Mouse (Mus musculus) forebrain, embryonic 16.5 days (tissue): ENCODE results near the gene Cnot1. TPM values are rescaled to one million over a fixed set of nuclear protein-coding genes. Genes with fewer than 3 reads are reported as not detected.
"Not testable (repeated sequence)": the region's sequence is repeated elsewhere in the genome, so short reads cannot be mapped to it uniquely, and the experiment has no call there.

Experiments used
- ATAC-seq: fragments of 200-750 bp; cut with Nextera tagmentation; 2 replicates; pipeline ENCODE4 v1.8.0; 2017; ENCODE audit warnings: mild to moderate bottlenecking, moderate library complexity
- H3K27ac ChIP-seq: fragments of 300-500 bp; sonication (generic); 2 replicates; pipeline ENCODE4 v1.5.1; 2014; ENCODE audit warnings: low read length, control low read depth
- H3K27me3 ChIP-seq: fragments of 300-500 bp; sonication (generic); replicated peaks from 2 replicates; pipeline ENCODE4 v1.6.1; 2014; ENCODE audit warnings: low read length; ENCODE audit not compliant: control insufficient read depth, insufficient read depth
- H3K36me3 ChIP-seq: fragments of 300-500 bp; sonication (generic); 2 replicates; pipeline ENCODE4 v1.6.1; 2014; ENCODE audit not compliant: control insufficient read depth, insufficient read depth
- H3K4me1 ChIP-seq: fragments of 300-500 bp; sonication (generic); replicated peaks from 2 replicates; pipeline ENCODE4 v1.6.1; 2014; ENCODE audit warnings: low read length; ENCODE audit not compliant: control insufficient read depth, insufficient read depth
- H3K4me2 ChIP-seq: fragments of 300-500 bp; sonication (generic); 2 replicates; pipeline ENCODE4 v1.6.1; 2014; ENCODE audit warnings: mild to moderate bottlenecking, low read length, control low read depth
- H3K4me3 ChIP-seq: fragments of 300-500 bp; sonication (generic); replicated peaks from 2 replicates; pipeline ENCODE4 v1.5.1; 2014; ENCODE audit warnings: mild to moderate bottlenecking, low read length, control low read depth
- H3K9ac ChIP-seq: fragments of 300-500 bp; sonication (generic); replicated peaks from 2 replicates; pipeline ENCODE4 v1.6.1; 2014; ENCODE audit warnings: low read depth, low read length, control low read depth
- H3K9me3 ChIP-seq: fragments of 300-500 bp; sonication (generic); 2 replicates; pipeline ENCODE4 v1.6.1; 2016; ENCODE audit warnings: low read length; ENCODE audit not compliant: control insufficient read depth
- WGBS: fragments of 180-500 bp; shearing (Covaris S2); extraction: QIAGEN DNeasy Blood & Tissue Kit; methylation state at CpG from one replicate; pipeline ENCODE4 v1.1.7; 2014; 5-methylcytosine and 5-hydroxymethylcytosine counted together
- polyA plus RNA-seq: library from polyadenylated mRNA; unstranded; fragments of >200 nt; fragmentation: Nextera tagmentation; extraction: Ambion mirVana; gene quantifications from 2 replicates; pipeline ENCODE4 v1.2.1, GENCODE M21; 2015

The Cnot1 gene
- polyA plus RNA-seq, 1 experiment from 2014 or later: 58.5 TPM

- Histone ChIP-seq H3K9ac (no peak overlapping the region), H3K4me1 (no peaks in the 10 kb centered on the region), H3K9me3 (no peaks in the 10 kb centered on the region), H3K4me2 (no peak overlapping the region), H3K27me3 (no peaks in the 10 kb centered on the region), H3K4me3 (no peak overlapping the region), H3K27ac (no peak overlapping the region), H3K36me3 (peaks cover 15% of the 10 kb centered on the region)
- ATAC-seq: no peak
- WGBS: 95% methylated on average over 15 of the region's 15 CpGs
Measured at GRCm38 (mm10) chr8:95841436-95841835, 34.2 kb upstream of the Cnot1 start.

- H3K27me3 ChIP-seq: no peaks in the 10 kb centered on the region
- no peak for ATAC-seq
- no peak overlapping the region for H3K4me2 ChIP-seq
- H3K9me3 ChIP-seq: no peaks in the 10 kb centered on the region
- H3K27ac ChIP-seq: no peak overlapping the region
- H3K4me1 ChIP-seq: no peaks in the 10 kb centered on the region
- peaks cover 9% of the 10 kb centered on the region for H3K36me3 ChIP-seq
- no peak overlapping the region for H3K4me3 ChIP-seq
- 98% methylated on average over 4 of the region's 4 CpGs for WGBS
- H3K9ac ChIP-seq: no peak overlapping the region
Measured at GRCm38 (mm10) chr8:95839289-95839688, 32.0 kb upstream of the Cnot1 start.

- Histone ChIP-seq H3K4me1 (peaks cover 10% of the 10 kb centered on the region), H3K36me3 (peaks cover 9% of the 10 kb centered on the region), H3K9ac (no peak overlapping the region), H3K27ac (no peak overlapping the region), H3K9me3 (no peaks in the 10 kb centered on the region), H3K4me2 (no peak overlapping the region), H3K27me3 (no peaks in the 10 kb centered on the region), H3K4me3 (no peak overlapping the region)
- ATAC-seq: no peak
- WGBS: 96% methylated on average over 10 of the region's 10 CpGs
Measured at GRCm38 (mm10) chr8:95837266-95837665, 30.0 kb upstream of the Cnot1 start.

GRCm38 (mm10) chr8:95835891-95836290, 28.6 kb upstream of the Cnot1 start:
- no peak for ATAC-seq

GRCm38 (mm10) chr8:95833435-95833984, 26.2 kb upstream of the Cnot1 start:
- 1% methylated on average over 16 of the region's 16 CpGs for WGBS
- Histone ChIP-seq H3K27ac (no peak overlapping the region), H3K9ac (peak overlapping the region; percentile 38), H3K27me3 (no peaks in the 10 kb centered on the region), H3K9me3 (no peaks in the 10 kb centered on the region), H3K36me3 (peaks cover 2% of the 10 kb centered on the region; the same call in 1 of the 2 replicates), H3K4me2 (peak overlapping the region; percentile 46), H3K4me1 (peaks cover 10% of the 10 kb centered on the region), H3K4me3 (peak overlapping the region; percentile 19)
- ATAC-seq: no peak

More at GRCm38 (mm10) chr8:95835891-95836290, 28.6 kb upstream of the Cnot1 start:
- no peak overlapping the region for H3K4me2 ChIP-seq
- no peak overlapping the region for H3K9ac ChIP-seq
- no peaks in the 10 kb centered on the region for H3K9me3 ChIP-seq
- WGBS: 76% methylated on average over 4 of the region's 4 CpGs
- H3K4me1 ChIP-seq: peaks cover 10% of the 10 kb centered on the region
- H3K27ac ChIP-seq: no peak overlapping the region
- peaks cover 9% of the 10 kb centered on the region for H3K36me3 ChIP-seq
- H3K4me3 ChIP-seq: no peak overlapping the region
- H3K27me3 ChIP-seq: no peaks in the 10 kb centered on the region

GRCm38 (mm10) chr8:95832603-95833434, 25.6 kb upstream of the Cnot1 start:
- Histone ChIP-seq H3K9ac (peak overlapping the region; percentile 38; the same call in 1 of the 2 replicates), H3K9me3 (no peaks in the 10 kb centered on the region), H3K27me3 (no peaks in the 10 kb centered on the region), H3K4me2 (peak overlapping the region; percentile 46), H3K4me1 (peaks cover 10% of the 10 kb centered on the region), H3K4me3 (peak overlapping the region; percentile 19), H3K36me3 (peaks cover 2% of the 10 kb centered on the region; the same call in 1 of the 2 replicates), H3K27ac (no peak overlapping the region)
- ATAC-seq: peak; percentile 58
- 17% methylated on average over 16 of the region's 16 CpGs for WGBS

GRCm38 (mm10) chr8:95830144-95830543, 22.9 kb upstream of the Cnot1 start:
- peaks cover 10% of the 10 kb centered on the region for H3K4me1 ChIP-seq
- no peak overlapping the region for H3K4me2 ChIP-seq
- no peak for ATAC-seq
- no peaks in the 10 kb centered on the region for H3K27me3 ChIP-seq
- H3K9me3 ChIP-seq: no peaks in the 10 kb centered on the region
- whole genome bisulfite sequencing: 81% methylated on average over 3 of the region's 3 CpGs
- no peaks in the 10 kb centered on the region for H3K36me3 ChIP-seq
- no peak overlapping the region for H3K4me3 ChIP-seq
- H3K27ac ChIP-seq: no peak overlapping the region
- H3K9ac ChIP-seq: no peak overlapping the region

- not testable (repeated sequence) for H3K9me3 ChIP-seq, H3K4me3 ChIP-seq, ATAC-seq, H3K27me3 ChIP-seq, H3K9ac ChIP-seq, H3K27ac ChIP-seq, H3K4me1 ChIP-seq, H3K4me2 ChIP-seq, H3K36me3 ChIP-seq
- whole genome bisulfite sequencing: 58% methylated on average over 22 of the region's 25 CpGs
Measured at GRCm38 (mm10) chr8:95825162-95825561, 17.9 kb upstream of the Cnot1 start, which contains the start of gene Sap18b. Gene Sap18b (plus strand): TSS chr8:95825346.

- 74% methylated on average over 3 of the region's 3 CpGs for WGBS
- Histone ChIP-seq H3K27me3 (no peaks in the 10 kb centered on the region), H3K9ac (no peak overlapping the region), H3K36me3 (no peaks in the 10 kb centered on the region), H3K4me1 (no peaks in the 10 kb centered on the region), H3K9me3 (no peaks in the 10 kb centered on the region), H3K27ac (no peak overlapping the region), H3K4me2 (no peak overlapping the region), H3K4me3 (no peak overlapping the region)
- ATAC-seq: no peak
Measured at GRCm38 (mm10) chr8:95822699-95823098, 15.4 kb upstream of the Cnot1 start.
